Mouse (Mus musculus) brain, embryonic 14.5 days (tissue): ENCODE data around the gene Paics.

Experiments
- CTCF ChIP-seq: fragments of 200-500 bp; IDR thresholded peaks from 2 replicates; pipeline ENCODE4 v1.5.1; 2012; ENCODE audit warnings: inconsistent platforms, mild to moderate bottlenecking, moderate library complexity, borderline replicate concordance; ENCODE audit not compliant: insufficient read depth, insufficient read length; ENCODE audit errors: extremely low read depth
- POLR2A ChIP-seq: fragments of 200-500 bp; IDR thresholded peaks from 2 replicates; pipeline ENCODE4 v1.6.1; 2012; ENCODE audit warnings: mild to moderate bottlenecking, inconsistent platforms, borderline replicate concordance; ENCODE audit not compliant: poor library complexity, insufficient read depth, insufficient read length, severe bottlenecking; ENCODE audit errors: extremely low read depth

GRCm38 (mm10) chr5:76947758-76948157, 3.3 kb upstream of the Paics start:
- TF ChIP-seq CTCF, result no peak
- TF ChIP-seq POLR2A, result no peak
